Mouse (Mus musculus) megakaryocyte, embryonic 14.5 days (primary cell): Measurements from ENCODE around the gene Guca1b.

Experiments used
- FLI1 ChIP-seq: IDR thresholded peaks from 2 replicates; pipeline ENCODE4 v1.6.1; 2012; ENCODE audit warnings: low read length, inconsistent platforms, mixed read lengths
- GATA1 ChIP-seq: IDR thresholded peaks from 3 replicates; pipeline ENCODE4 v1.6.1; 2012; ENCODE audit warnings: mixed read lengths, low read length, inconsistent platforms, borderline replicate concordance

DNA sequence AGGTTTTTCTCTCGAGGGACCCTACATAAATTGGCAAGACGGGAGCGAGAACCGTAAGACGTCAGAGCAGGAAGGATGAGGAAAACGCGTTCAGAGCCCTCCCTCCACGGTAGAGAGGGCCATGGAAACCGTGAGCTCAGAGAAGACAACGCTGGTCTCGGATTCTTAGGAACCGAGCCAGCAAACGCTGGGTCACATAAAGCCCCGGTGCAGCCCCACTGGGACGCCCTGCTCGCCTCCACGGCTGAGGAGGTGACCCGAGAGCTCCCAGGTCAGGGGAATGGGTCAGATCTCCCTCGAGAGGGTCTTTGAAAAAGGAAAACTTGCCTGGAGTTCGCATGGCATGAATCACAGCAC lies 16.1 kb upstream of the Guca1b start:
- TF ChIP-seq GATA1 (no peak), FLI1 (no peak)
